Mouse (Mus musculus): ENCODE results near the gene Bag1. TPM values are rescaled to one million over a fixed set of nuclear protein-coding genes. Genes with fewer than 3 reads are reported as not detected.
"Not testable (repeated sequence)": the region's sequence is repeated elsewhere in the genome, so short reads cannot be mapped to it uniquely, and the experiment has no call there.

Gene Bag1
- total RNA-seq, 2 experiments from 2014 or later: 247 to 264 TPM

GRCm38 (mm10) chr4:40943651-40944050 is 4.4 kb downstream of the Bag1 start:
- DNase-seq (ENCODE audit: low spot score): no peak
- intact Hi-C loops (cut with DNase I): no loop called here

GRCm38 (mm10) chr4:40938793-40939192 is 9.3 kb downstream of the Bag1 start:
- intact Hi-C loops (cut with DNase I): no loop called here
- DNase-seq (ENCODE audit: low spot score): no peak

DNA sequence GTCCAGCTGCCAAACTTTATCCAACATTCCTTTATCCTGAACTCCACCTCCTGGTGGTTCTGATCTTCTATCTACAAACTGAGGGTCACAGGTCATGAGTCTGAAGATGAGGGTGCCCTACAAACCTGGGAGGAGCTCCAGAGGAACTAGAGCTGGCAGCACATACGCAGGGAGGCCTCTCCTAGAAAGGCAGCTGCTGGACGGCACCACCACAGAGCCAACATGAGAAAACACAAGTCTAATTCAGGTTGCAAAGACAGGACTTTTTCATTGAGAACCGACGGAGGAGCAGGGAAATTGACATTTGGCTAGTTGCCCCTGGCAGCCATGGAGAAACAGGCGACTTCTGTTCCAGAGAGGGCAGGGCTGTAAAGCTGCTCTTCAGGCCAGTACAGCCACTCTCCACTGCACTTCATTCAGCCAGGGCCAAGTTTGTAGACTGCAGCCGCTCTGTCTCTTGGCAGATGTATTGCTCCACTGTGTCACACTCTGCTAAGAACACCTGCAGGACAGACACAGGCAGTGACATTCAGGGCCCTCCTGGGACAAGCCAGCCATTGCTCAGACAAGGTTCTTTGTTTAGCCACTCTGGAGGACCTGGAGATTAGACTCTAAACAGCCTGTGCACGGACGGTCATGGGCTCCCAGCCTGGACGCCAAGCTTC is 11.8 kb downstream of the Bag1 start:
- peak; percentile 27 for DNase-seq (ENCODE audit: low spot score)
- intact Hi-C loops (cut with DNase I): no loop called here

DNA sequence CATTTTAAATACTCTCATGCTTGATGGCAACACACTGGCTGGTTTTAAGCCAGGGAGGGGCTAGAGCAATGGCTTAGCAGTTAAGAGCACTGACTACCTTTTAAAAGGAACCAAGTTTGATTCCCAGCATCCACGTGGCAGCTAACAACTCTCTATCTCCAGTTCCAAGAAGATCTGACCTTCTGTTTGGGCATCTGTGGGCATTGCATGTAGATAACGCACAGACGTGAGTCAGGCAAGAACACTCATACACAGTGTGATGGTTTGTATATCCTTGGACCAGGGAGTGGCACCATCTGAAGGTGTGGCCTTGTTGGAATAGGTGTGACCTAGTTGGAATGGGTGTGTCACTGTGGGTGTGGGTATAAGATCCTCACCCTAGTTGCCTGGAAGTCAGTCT is 13.7 kb downstream of the Bag1 start:
- intact Hi-C loops (cut with DNase I): not testable (repeated sequence)

DNA sequence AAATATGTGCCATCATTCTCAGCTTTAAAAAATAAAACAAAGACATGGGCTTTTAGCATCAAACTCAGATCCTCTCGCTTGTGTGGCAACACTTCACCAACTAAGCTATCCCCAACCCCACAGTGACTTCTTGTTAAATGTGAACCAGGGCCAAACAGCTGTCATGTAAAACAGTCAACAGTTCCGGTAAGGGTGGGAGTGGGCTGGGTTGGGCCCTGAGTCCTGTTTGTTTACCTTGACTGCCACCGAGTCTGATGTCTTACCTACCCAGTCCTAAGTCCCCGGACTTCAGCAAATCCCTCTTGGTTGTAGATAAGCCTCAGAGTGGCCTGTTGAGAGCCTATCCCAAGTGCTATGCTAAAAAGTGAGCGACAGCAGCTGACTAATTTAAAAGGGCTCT is 14.4 kb downstream of the Bag1 start:
- DNase-seq (ENCODE audit: low spot score): no peak
- intact Hi-C loops (cut with DNase I): no loop called here

More for the DNA sequence above, 13.7 kb downstream of the Bag1 start:
- not testable (repeated sequence) for DNase-seq (ENCODE audit: low spot score)

GRCm38 (mm10) chr4:40929046-40929445 is 19.0 kb downstream of the Bag1 start:
- DNase-seq (ENCODE audit: low spot score): no peak
- intact Hi-C loops (cut with DNase I): no loop called here

GRCm38 (mm10) chr4:40925568-40925967 is 22.5 kb downstream of the Bag1 start:
- no peak for DNase-seq (ENCODE audit: low spot score)
- intact Hi-C loops (cut with DNase I): no loop called here

DNA sequence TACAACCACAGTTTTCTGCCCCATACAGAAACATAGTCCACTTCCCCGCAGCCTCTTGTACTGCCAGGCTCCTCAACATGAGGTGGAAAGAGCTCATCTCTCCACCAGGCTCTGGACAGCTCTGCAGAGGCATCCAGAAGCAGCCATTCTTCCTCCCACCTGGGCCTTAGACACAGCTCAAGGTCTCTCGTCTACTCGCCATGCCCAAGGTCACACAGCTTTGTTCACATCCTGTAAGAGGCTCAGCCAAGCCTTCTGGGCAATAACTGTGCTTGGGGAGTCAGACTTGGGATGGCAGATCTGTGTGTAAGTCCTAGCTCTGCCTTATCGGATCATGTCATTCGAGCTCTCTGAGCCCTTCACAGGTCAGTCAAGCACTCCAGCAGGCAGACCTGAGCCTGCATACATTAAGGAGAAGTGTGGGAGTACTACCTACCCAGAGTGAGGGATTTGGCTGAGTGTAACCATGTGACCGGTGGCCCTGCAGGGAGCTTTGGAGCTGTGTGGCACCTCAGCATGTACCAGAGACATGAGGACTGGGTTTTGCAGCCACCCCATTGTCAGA is 24.9 kb downstream of the Bag1 start:
- intact Hi-C loops (cut with DNase I): no loop called here
- DNase-seq (ENCODE audit: low spot score): no peak

GRCm38 (mm10) chr4:40921288-40921687 is 26.8 kb downstream of the Bag1 start:
- intact Hi-C loops (cut with DNase I): no loop called here

DNA sequence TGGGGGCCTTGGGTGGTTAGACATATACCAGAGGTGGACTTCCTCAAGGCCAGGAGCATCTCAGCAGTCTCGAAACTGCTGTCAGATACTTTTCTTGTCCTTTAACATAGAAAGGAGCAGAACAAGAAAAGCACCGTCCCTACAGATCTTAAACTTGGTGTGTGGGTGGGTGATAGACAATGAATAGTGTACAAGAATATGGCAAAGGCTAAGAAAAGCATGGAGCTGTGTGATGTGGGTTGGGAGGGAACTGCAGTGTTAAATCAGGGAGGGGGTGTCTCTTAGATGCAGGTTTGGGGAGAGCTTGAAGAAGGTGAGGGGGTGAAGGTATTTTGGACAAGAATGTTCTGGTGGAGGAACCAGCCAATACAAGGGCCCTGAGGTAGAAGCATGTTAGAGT is 27.5 kb downstream of the Bag1 start:
- intact Hi-C loops (cut with DNase I): no loop called here
- no peak for DNase-seq (ENCODE audit: low spot score)

More at GRCm38 (mm10) chr4:40921288-40921687, 26.8 kb downstream of the Bag1 start:
- no peak for DNase-seq (ENCODE audit: low spot score)

DNA sequence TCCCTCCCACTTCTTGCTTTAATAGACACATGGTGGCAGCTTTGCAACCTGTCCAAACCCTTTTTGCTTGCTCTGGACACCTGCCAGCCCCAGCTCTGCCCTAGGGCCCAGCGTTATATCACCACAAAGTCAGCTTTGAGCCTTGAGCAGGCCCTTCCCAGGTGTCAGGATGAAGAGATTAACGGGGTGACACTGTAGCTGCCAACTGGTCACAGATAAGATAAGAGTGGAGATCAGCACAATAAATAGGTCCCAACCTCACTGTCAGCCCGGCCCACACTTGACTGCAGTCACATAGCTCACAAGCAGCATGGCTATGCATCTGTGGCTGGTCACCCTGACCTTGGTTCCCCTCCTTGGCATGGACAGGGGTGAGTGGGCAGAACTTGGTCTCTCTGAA is 28.3 kb downstream of the Bag1 start, which contains the start of gene Spink4:
Gene Spink4 (plus strand): TSS at position 268 of the 400 bp plus-strand sequence.
- DNase-seq (ENCODE audit: low spot score): no peak
- intact Hi-C loops (cut with DNase I): no loop called here

- intact Hi-C loops (cut with DNase I): no loop called here
- no peak for DNase-seq (ENCODE audit: low spot score)
Observed at GRCm38 (mm10) chr4:40916592-40917155, 31.4 kb downstream of the Bag1 start.

DNA sequence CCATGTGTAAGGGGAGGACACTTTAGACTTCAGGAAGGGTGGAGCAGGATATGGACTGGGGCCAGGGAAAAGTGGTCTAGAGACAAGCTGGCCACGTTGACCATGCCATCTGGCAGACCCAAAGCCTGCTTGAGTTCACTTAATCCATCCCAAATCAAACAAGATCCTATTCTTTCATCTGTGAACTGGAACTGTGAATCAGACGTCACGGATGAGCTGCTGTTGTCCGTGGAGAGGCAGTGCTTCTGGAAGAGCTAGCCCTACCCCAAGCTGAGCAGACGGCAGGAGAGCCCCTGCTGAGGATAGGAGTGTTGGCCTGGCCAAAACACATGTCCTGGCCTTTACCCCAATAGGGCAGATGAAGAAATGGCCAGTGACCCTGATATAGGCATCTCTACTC is 32.1 kb downstream of the Bag1 start:
- DNase-seq (ENCODE audit: low spot score): no peak
- intact Hi-C loops (cut with DNase I): no loop called here

DNA sequence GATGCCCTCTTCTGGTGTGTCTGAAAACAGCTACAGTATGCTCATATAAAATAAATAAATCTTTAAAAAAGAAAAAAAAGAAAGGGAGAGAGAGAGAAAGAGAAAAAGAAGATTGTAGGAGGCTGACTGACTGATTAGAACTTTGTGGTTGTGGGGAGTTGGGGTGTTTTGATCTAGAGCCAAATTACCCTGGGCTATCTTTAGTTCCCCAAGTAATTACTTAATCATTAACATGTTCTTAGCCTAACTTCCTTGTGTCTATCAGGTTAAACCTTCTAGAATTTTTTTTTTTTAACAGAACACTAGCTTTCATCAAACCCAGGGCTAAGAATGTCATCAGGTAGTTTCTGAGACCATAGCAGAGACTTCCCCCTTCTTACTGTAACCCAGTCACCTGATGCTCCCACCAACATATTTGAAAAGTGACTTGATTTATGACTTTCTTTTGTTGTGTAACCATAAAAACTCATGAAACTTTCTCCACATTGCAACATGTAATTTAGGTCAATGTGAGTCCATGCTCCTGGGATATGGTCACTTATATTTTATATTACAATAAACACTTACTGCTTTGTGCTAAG is 33.7 kb downstream of the Bag1 start:
- DNase-seq (ENCODE audit: low spot score): no peak
- intact Hi-C loops (cut with DNase I): no loop called here

GRCm38 (mm10) chr4:40908261-40908969 is 39.7 kb downstream of the Bag1 start:
- no peak for DNase-seq (ENCODE audit: low spot score)
- intact Hi-C loops (cut with DNase I): loop anchor here (5.0 kb wide), 1 partner anchor 46 kb away; no protein-coding TSS in a partner anchor

- no peak for DNase-seq (ENCODE audit: low spot score)
- intact Hi-C loops (cut with DNase I): loop anchor here (1.0 to 5.0 kb wide), 3 partner anchors 44 to 132 kb away; no protein-coding TSS in a partner anchor
Observed at GRCm38 (mm10) chr4:40906298-40906697, 41.8 kb downstream of the Bag1 start.

GRCm38 (mm10) chr4:40900612-40901011 is 47.5 kb downstream of the Bag1 start:
- no peak for DNase-seq (ENCODE audit: low spot score)
- intact Hi-C loops (cut with DNase I): no loop called here

GRCm38 (mm10) chr4:40900071-40900470 is 48.0 kb downstream of the Bag1 start:
- intact Hi-C loops (cut with DNase I): no loop called here
- DNase-seq (ENCODE audit: low spot score): no peak

DNA sequence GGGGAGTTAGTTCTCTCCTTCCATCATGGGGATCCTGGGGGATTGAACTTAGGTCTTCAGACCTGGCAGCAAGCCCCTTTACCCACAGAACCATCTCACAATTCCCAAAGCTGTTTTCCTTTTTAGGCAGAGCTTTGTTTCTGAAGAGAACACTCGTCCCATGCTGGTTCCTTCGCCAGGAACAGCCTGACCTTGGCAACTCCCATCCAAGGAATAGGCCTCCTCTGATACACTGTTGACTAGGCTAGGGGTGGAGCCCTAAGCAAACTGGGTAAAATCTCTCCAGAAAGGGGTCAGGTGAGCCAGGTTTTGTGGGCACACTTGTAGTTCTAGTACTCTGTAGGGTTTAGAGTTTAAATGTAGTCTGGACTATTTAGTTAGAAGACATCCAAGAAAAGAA is 48.8 kb downstream of the Bag1 start:
- intact Hi-C loops (cut with DNase I): no loop called here
- DNase-seq (ENCODE audit: low spot score): no peak

DNA sequence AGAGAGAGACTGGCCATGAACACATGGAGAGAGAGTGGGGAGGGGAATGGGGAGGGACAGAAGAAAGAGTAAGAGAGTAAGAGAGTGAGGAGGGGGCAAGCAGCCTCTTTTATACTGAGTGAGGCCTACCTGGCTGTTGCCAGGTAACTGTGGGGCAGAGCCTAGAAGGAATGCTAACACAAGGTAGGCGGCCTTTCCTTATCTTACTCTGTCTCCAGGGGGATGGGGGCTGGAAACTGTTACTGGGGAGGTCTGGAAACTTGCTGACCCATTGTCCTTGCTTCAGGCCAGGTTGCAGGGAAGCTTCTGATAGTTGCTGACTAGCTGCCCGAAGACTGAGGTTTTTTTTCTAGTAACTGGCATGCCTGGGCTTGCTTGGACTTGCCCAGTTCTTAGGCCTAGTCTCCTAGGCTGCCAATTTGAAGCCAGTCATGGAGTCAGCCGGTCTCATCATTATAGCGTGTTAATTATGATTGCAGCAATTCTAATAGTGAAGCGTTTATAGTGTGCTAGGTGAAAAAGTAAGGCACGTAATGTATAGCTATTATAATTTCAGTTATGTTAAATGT is 49.5 kb downstream of the Bag1 start:
- intact Hi-C loops (cut with DNase I): no loop called here
- no peak for DNase-seq (ENCODE audit: low spot score)

Data from heart, postnatal 25 days (tissue).